Mouse (Mus musculus) ES-Bruce4 (cell line): ENCODE data around the gene Olfr640. TPM values are rescaled to one million over a fixed set of nuclear protein-coding genes. Genes with fewer than 3 reads are reported as not detected.

Experiments
- H3K27ac ChIP-seq: 2 replicates; pipeline ENCODE4 v1.5.1; 2012; ENCODE audit warnings: low read length, inconsistent platforms; ENCODE audit not compliant: insufficient read depth
- H3K27me3 ChIP-seq: 2 replicates; pipeline ENCODE4 v1.6.1; 2012; ENCODE audit warnings: mild to moderate bottlenecking, low read length, inconsistent platforms; ENCODE audit not compliant: control insufficient read depth, poor library complexity, insufficient read depth, severe bottlenecking
- H3K36me3 ChIP-seq: 2 replicates; pipeline ENCODE4 v1.6.1; 2012; ENCODE audit warnings: inconsistent platforms, mild to moderate bottlenecking, low read length, moderate library complexity; ENCODE audit not compliant: control insufficient read depth, poor library complexity, insufficient read depth, severe bottlenecking
- H3K4me1 ChIP-seq: one replicate; pipeline ENCODE4 v1.8.1; 2011; ENCODE audit warnings: low read length; ENCODE audit not compliant: control insufficient read depth, insufficient read depth
- H3K4me3 ChIP-seq: 2 replicates; pipeline ENCODE4 v1.5.1; 2011; ENCODE audit warnings: low read depth, mild to moderate bottlenecking, low read length
- H3K9ac ChIP-seq: 2 replicates; pipeline ENCODE4 v1.6.1; 2012; ENCODE audit warnings: low read depth, mild to moderate bottlenecking, inconsistent platforms; ENCODE audit not compliant: poor library complexity, severe bottlenecking
- H3K9me3 ChIP-seq: replicated peaks from 2 replicates; pipeline ENCODE4 v1.6.1; 2012; ENCODE audit warnings: mild to moderate bottlenecking, low read length, inconsistent platforms; ENCODE audit not compliant: control insufficient read depth, poor library complexity, insufficient read depth, severe bottlenecking
- CTCF ChIP-seq: IDR thresholded peaks from one replicate; pipeline ENCODE4 v1.8.1; 2011; ENCODE audit warnings: low read depth, low read length
- EP300 ChIP-seq: IDR thresholded peaks from 2 replicates; pipeline ENCODE4 v1.6.1; 2011; ENCODE audit warnings: low read depth, low read length; ENCODE audit not compliant: insufficient read depth
- POLR2A ChIP-seq: IDR thresholded peaks from one replicate; pipeline ENCODE4 v1.8.1; 2011; ENCODE audit warnings: low read length; ENCODE audit not compliant: insufficient read depth
- polyA plus RNA-seq: library from polyadenylated mRNA; stranded (reverse); fragments of >200 nt; gene quantifications from 2 replicates; pipeline ENCODE4 v1.2.4, GENCODE M21; 2011; ENCODE audit warnings: low read depth; ENCODE audit not compliant: missing spikeins, insufficient read depth, insufficient read length

Gene Olfr640
- polyA plus RNA-seq, result not detected in 2 replicates

DNA sequence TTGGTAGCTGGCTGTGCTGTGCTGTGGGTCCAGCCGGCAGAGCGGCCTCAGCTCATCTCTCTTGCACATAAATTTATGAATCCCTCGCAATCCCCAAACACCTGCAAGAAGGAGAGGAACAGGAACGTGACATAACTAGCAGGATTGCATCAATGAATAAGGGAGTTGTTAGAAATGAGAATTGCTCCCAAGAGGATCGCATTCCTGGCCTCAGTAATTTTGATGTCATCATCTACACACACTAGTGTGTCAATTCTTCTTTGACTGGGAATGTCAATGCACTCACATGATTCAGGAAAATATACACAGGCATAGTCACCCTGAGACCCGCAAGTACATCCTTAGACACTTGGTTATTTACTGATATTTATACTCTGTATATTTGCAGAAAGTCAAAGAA, at the start of gene Olfr640:
Gene Olfr640 (minus strand): TSS at position 101 of the 400 bp plus-strand sequence.
- no peak within 1 kb of the TSS for H3K9ac ChIP-seq
- H3K27me3 ChIP-seq, result no peaks in the 10 kb centered on the region; the same call in 1 of the 2 replicates
- TF ChIP-seq POLR2A, result no peak
- no peak for TF ChIP-seq EP300
- no peak for TF ChIP-seq CTCF
- H3K27ac ChIP-seq, result no peak within 1 kb of the TSS
- no peaks in the 10 kb centered on the region for H3K4me1 ChIP-seq
- H3K9me3 ChIP-seq, result no peaks in the 10 kb centered on the region
- H3K36me3 ChIP-seq, result no peaks in the 10 kb centered on the region
- no peak within 1 kb of the TSS for H3K4me3 ChIP-seq

DNA sequence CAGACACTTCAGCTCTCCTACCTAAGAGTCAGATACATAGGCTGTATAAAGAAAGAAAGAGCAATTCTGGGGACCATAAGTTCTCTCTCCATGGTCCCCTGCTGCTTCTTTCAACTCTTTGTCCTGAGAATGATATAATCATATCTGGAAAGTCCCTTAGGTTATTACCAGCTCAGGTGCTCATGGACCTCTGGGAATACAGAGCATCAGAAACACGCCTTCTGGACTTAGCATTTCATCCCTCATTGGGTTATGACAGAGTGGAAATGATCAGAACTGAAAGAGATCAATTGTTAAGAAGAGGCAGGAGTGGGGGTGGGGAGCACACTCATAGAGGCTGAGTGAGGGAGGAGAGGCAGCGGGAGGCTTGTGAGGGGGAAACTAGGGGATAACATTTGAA, 46.4 kb upstream of the Olfr640 start, which contains the start of gene Olfr644:
Gene Olfr644 (minus strand): TSS at position 101 of the 400 bp plus-strand sequence.
- no peak within 1 kb of the TSS for H3K27ac ChIP-seq
- H3K4me1 ChIP-seq, result no peaks in the 10 kb centered on the region
- TF ChIP-seq CTCF, result no peak
- no peaks in the 10 kb centered on the region for H3K36me3 ChIP-seq
- no peaks in the 10 kb centered on the region for H3K27me3 ChIP-seq
- H3K4me3 ChIP-seq, result no peak within 1 kb of the TSS
- no peak within 1 kb of the TSS for H3K9ac ChIP-seq
- H3K9me3 ChIP-seq, result no peaks in the 10 kb centered on the region

- Histone ChIP-seq H3K4me3 (no peak within 1 kb of the TSS), H3K27ac (no peak within 1 kb of the TSS), H3K9ac (no peak within 1 kb of the TSS), H3K36me3 (no peaks in the 10 kb centered on the region), H3K27me3 (no peaks in the 10 kb centered on the region), H3K9me3 (no peaks in the 10 kb centered on the region), H3K4me1 (no peaks in the 10 kb centered on the region)
- TF ChIP-seq EP300 (no peak), POLR2A (no peak), CTCF (no peak)
Observed at GRCm38 (mm10) chr7:104061345-104061744, 36.0 kb upstream of the Olfr640 start, which contains the start of gene 4930516K23Rik. Gene 4930516K23Rik, minus strand, starts transcription at chr7:104061445.

GRCm38 (mm10) chr7:104059215-104059614, 33.8 kb upstream of the Olfr640 start:
- Histone ChIP-seq H3K4me3 (no peak overlapping the region), H3K9ac (no peak overlapping the region), H3K4me1 (no peaks in the 10 kb centered on the region), H3K9me3 (no peaks in the 10 kb centered on the region), H3K36me3 (no peaks in the 10 kb centered on the region), H3K27ac (no peak overlapping the region), H3K27me3 (no peaks in the 10 kb centered on the region)
- TF ChIP-seq CTCF, result no peak
- TF ChIP-seq POLR2A, result no peak
- TF ChIP-seq EP300, result no peak

GRCm38 (mm10) chr7:104052566-104052965, 27.2 kb upstream of the Olfr640 start, which contains the start of gene Olfr642:
Gene Olfr642, minus strand, starts transcription at chr7:104052666.
- Histone ChIP-seq H3K9me3 (no peaks in the 10 kb centered on the region), H3K4me3 (no peak within 1 kb of the TSS), H3K27me3 (no peaks in the 10 kb centered on the region), H3K27ac (no peak within 1 kb of the TSS), H3K9ac (no peak within 1 kb of the TSS), H3K36me3 (no peaks in the 10 kb centered on the region), H3K4me1 (no peaks in the 10 kb centered on the region)
- TF ChIP-seq EP300 (no peak), POLR2A (no peak), CTCF (no peak)

- H3K27me3 ChIP-seq, result no peaks in the 10 kb centered on the region
- no peak overlapping the region for H3K9ac ChIP-seq
- no peak overlapping the region for H3K27ac ChIP-seq
- no peaks in the 10 kb centered on the region for H3K36me3 ChIP-seq
- TF ChIP-seq EP300, result no peak
- TF ChIP-seq POLR2A, result no peak
- TF ChIP-seq CTCF, result no peak
- H3K4me3 ChIP-seq, result no peak overlapping the region
- H3K4me1 ChIP-seq, result no peaks in the 10 kb centered on the region
- no peaks in the 10 kb centered on the region for H3K9me3 ChIP-seq
Observed at GRCm38 (mm10) chr7:104050745-104051144, 25.4 kb upstream of the Olfr640 start.
